Mouse (Mus musculus) gastrocnemius, postnatal 36 days (tissue): ENCODE data around the gene Mst1. TPM values are rescaled to one million over a fixed set of nuclear protein-coding genes. Genes with fewer than 3 reads are reported as not detected.

Source experiments
- DNase-seq, 2 experiments: peaks; one replicate each; pipeline ENCODE4 v3.0.0; 2022
- intact Hi-C: fragments of 180-260 bp; cut with DNase I; formaldehyde crosslinking; loops from one replicate; pipeline ENCODE4 v1.15.1; 2025
- microRNA-seq, 2 experiments: library from miRNA; unstranded; fragments of <30 nt; microRNA quantifications; one replicate each; pipeline ENCODE4 v1.2.0; 2021
- total RNA-seq, 2 experiments: library from RNA; stranded (reverse); gene quantifications; 2 replicates each; pipeline ENCODE4 v1.2.3; 2021

The Mst1 gene
- total RNA-seq, 2 experiments from 2014 or later = not detected

DNA sequence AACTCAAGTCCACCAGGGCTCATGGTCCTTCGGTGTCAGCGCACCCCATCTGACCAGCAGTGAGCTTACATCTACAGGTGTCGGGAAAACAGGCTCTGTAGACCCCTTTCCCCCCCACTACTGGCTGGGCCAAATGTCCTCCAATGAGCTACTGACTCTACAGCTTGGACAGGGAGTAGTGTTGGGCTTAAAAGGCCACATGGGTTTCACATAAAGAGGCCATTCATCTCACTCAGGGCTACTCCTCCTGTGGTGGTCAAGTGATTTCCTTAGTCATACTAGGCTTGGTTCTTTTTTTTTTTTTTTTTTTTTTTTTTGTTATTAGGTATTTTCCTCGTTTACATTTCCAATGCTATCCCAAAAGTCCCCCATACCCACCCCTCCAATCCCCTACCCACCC is 43.7 kb downstream of the Mst1 start:
- intact Hi-C loops = no loop called here
- DNase-seq = no peak

DNA sequence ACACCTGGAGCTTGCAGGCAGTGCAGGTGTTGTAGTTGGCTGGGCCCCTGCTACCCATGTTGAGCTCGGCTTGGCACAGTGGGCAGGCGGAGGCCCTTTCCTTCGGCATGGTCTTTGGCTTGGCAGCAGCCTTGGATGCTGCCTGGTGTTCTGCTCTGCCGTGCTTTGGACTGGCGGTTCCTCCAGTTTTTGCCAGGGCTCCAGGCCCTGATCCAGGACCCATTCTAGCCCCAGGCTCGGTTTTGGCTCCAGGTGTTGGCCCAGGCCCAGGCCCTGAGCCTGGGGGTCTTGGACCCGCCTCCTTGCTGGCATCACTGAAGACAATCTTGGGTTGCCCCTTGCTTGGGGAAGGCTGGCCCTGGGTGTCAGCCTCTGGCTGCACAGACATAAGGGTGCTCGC is 45.5 kb downstream of the Mst1 start:
- intact Hi-C loops = no loop called here
- no peak for DNase-seq

DNA sequence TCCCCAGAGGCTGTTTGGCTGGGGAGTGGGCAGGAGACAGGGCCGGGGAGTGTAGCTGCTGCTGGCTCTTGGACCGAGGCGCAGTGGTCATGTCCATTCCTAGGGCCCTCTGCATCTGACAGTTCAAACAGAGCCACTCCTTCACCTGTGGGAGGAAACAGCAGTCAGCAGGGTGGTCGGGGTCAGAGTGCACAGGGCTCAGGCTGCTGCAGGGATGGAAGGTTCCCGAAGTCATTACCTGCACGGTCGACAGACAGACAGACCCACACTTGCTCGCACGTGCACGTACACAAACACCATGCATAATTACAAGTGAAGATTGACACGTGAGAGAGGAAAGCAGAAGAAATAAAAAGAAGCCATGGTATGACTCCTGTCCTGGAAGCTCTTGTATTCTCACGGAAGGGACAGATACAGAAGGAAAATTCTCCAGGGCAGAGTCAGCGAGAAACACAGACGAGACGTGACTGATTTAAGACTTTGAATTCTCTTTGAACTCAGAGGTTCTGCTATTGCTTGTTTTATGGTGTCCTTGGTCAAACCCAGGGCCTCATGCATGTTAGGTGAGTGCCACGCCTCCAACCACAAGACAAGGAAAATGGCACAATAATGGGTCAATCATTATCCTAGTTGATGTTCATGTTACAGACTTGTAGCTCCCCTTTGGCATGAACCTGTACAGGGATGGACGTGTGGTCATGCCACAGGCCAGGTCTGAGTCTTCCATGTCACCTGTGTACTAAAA is 46.4 kb downstream of the Mst1 start:
- no peak for DNase-seq
- intact Hi-C loops = no loop called here

DNA sequence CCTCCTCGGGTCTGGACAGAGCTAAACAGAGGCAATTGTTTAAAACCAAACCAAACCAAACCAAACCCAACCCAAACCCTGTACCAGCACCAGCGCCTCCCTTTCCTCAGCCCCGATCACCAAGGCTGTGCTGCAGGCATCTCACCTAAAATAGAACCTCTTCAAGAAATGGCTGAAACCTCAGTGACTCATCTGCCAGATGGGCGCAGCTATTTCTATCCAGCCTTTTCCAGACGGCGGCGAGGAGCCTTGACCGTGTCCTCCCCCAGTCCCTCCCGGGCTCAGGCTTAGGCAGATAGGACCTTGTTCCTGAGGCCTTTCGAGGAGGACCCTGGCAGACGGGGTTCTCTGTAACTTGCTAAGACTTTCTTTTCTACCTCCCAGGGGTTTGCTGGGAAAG is 48.0 kb downstream of the Mst1 start:
- intact Hi-C loops = no loop called here

DNA sequence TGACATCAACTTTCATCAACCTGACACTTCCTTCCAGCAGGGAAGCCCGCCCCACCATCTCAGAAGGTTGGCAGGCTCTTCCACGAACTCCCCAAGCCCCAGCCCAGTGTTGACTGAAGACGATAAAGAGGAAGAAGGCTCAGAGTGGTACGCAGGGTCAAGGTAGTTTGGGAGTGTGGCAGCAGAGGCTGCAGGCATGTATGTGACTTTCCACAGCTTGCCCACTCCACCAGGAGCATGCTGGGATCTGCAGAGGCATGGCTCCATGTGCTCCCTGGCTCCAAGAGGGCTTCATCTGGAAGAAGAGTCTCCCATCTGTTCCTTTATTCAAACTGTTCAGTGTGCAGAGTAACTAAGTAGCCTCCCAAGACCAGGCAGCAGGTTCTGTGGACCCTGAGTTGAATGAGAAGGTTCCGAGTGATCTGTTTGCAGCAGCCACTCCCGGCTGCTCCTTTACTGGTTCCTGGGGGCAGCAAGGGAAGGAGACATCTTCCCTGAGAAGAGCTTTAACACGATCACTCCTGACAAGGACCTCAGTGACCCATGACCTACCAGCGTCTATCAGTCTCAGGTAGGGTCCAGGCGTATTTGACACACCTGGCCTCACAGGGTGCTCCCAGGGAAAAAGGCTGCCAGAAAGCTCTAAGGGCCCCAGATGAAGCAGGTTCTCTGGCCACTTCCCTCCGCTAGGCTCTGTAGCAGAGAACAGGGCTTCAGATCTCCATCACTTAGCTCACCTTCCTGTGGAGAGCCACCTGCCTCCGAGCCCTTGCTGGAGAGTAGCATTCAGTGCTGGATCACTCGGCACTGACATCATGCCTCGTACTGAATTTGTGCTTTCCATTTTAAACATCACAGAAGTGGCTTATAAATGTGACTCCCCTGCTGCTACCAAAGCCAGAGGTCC is 49.1 kb downstream of the Mst1 start:
- intact Hi-C loops = no loop called here
- no peak for DNase-seq

More for the DNA sequence above, 48.0 kb downstream of the Mst1 start:
- DNase-seq = no peak

DNA sequence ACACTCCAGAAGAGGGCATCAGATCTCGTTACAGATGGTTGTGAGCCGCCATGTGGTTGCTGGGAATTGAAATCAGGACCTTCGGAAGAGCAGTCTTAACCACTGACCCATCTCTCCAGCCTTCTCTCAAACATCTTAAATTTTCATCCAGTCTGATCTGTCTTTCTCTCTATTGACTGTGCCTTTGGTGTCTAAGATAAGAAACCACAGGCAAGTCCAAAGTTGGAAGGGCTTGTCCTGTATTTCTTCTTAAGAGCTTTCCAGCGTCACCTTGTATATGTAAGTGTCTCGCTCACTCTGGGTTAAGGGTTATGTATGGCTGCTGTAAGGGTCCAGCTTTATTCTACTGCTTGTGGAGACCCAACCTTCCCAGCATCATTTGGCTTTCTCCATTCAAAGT is 51.3 kb downstream of the Mst1 start:
- intact Hi-C loops = no loop called here
- DNase-seq = no peak

DNA sequence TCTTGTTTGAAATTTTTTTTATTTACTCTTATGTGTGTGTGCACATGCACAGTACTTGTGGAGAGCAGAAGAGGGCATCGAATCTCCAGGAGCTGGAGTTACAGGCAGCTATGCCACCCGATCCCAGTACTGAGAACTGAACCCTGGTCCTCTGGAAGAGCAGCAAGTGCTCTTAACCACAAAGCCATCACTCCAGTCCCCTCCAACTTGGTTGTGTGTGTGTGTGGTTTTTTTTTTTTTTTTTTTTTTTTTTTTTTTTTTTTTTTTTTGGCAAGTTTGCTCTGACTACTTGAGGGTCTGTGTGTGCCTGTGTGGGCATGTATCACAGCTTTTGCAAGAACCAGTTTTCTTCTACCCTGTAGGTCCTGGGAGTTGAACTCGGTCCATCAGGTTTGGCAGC is 52.1 kb downstream of the Mst1 start:
- DNase-seq = no peak
- intact Hi-C loops = no loop called here

DNA sequence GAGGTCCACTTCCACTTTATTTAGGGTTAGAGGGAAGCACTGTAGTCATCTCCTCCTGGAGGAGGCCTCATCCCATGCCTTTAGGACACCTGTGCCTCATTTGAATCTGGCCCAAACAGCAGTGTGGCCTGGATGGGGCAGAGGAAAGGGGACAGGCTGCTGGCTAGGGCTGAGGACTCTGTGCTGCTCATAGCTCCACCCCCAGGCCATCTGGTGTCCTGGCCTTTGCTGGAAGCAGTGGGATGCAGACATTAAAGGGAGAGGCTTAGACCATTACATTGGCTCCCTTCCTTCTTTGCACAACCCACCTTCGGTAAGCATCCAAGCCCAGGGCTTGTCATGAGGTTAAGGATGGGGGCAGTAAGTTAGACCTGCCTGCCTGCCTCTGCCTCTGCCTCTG is 53.2 kb downstream of the Mst1 start:
- no peak for DNase-seq
- intact Hi-C loops = no loop called here

Small RNA genes lying within 50 kb of the gene (microRNA-seq; reads per million reads assigned to microRNA genes)
- gene Gm47303 (0 reads per million in 2 experiments), gene Mir7088 (0 reads per million in 2 experiments)

Other genes starting within 250 kb of the Mst1 start
- gene Rbm6, start 207.2 kb upstream of the Mst1 start, total RNA-seq = 10 to 100 TPM; 16.4 to 19.1 TPM
- gene Mon1a, start 192.3 kb upstream of the Mst1 start, total RNA-seq = 10 to 100 TPM in 1 of 2 experiments, 1 to 10 TPM in 1; 8.7 to 10.4 TPM
- under 1 TPM; 0.59 to 0.61 TPM for gene Mst1r, start 173.6 kb upstream of the Mst1 start, total RNA-seq
- not detected for gene Actl11, start 152.0 kb upstream of the Mst1 start, total RNA-seq
- under 1 TPM in 1 of 2 experiments, not detected in 1; 0.28 TPM for gene Camkv, start 144.8 kb upstream of the Mst1 start, total RNA-seq
- under 1 TPM; 0.35 to 0.56 TPM for gene Traip, start 130.3 kb upstream of the Mst1 start, total RNA-seq
- 1 to 10 TPM; 2.7 to 3.3 TPM for gene Uba7, start 104.9 kb upstream of the Mst1 start, total RNA-seq
- gene Gm20661, start 97.4 kb upstream of the Mst1 start, total RNA-seq = not detected
- 1 to 10 TPM; 1.6 to 2.8 TPM for gene Inka1, start 94.6 kb upstream of the Mst1 start, total RNA-seq
- gene Cdhr4, start 87.9 kb upstream of the Mst1 start, total RNA-seq = under 1 TPM in 1 of 2 experiments, not detected in 1; 0.17 TPM
- gene Gm20662, start 84.1 kb upstream of the Mst1 start, total RNA-seq = not detected
- 10 to 100 TPM; 19.1 to 20.3 TPM for gene Ip6k1, start 77.9 kb upstream of the Mst1 start, total RNA-seq
- gene Gmppb, start 31.2 kb upstream of the Mst1 start, total RNA-seq = 1 to 10 TPM; 3.3 to 3.8 TPM
- 1 to 10 TPM; 1.5 to 2.6 TPM for gene Amigo3, start 27.3 kb upstream of the Mst1 start, total RNA-seq
- gene Rnf123, start 2.9 kb downstream of the Mst1 start, total RNA-seq = 100 to 1,000 TPM; 141 to 153 TPM
- 10 to 100 TPM; 26.0 to 31.0 TPM for gene Apeh, start 14.2 kb downstream of the Mst1 start, total RNA-seq
- under 1 TPM; 0.05 TPM for gene Bsn, start 109.9 kb downstream of the Mst1 start, total RNA-seq
- gene Dag1, start 183.5 kb downstream of the Mst1 start, total RNA-seq = 100 to 1,000 TPM; 170 to 174 TPM
- gene Nicn1, start 210.0 kb downstream of the Mst1 start, total RNA-seq = 10 to 100 TPM in 1 of 2 experiments, 1 to 10 TPM in 1; 9.4 to 11.4 TPM
- 1 to 10 TPM in 1 of 2 experiments, under 1 TPM in 1; 0.94 to 1.3 TPM for gene Amt, start 216.4 kb downstream of the Mst1 start, total RNA-seq
- 10 to 100 TPM; 97.0 to 97.5 TPM for gene Rhoa, start 225.7 kb downstream of the Mst1 start, total RNA-seq
- gene Tcta, start 225.7 kb downstream of the Mst1 start, total RNA-seq = 10 to 100 TPM; 24.9 to 25.1 TPM